Mouse (Mus musculus) forebrain, embryonic 16.5 days (tissue): Measurements from ENCODE around the gene Isg15. TPM values are rescaled to one million over a fixed set of nuclear protein-coding genes. Genes with fewer than 3 reads are reported as not detected.

Experiments used
- ATAC-seq: fragments of 200-750 bp; cut with Nextera tagmentation; 2 replicates; pipeline ENCODE4 v1.8.0; 2017; ENCODE audit warnings: mild to moderate bottlenecking, moderate library complexity
- H3K27ac ChIP-seq: fragments of 300-500 bp; sonication (generic); 2 replicates; pipeline ENCODE4 v1.5.1; 2014; ENCODE audit warnings: low read length, control low read depth
- H3K27me3 ChIP-seq: fragments of 300-500 bp; sonication (generic); replicated peaks from 2 replicates; pipeline ENCODE4 v1.6.1; 2014; ENCODE audit warnings: low read length; ENCODE audit not compliant: control insufficient read depth, insufficient read depth
- H3K36me3 ChIP-seq: fragments of 300-500 bp; sonication (generic); 2 replicates; pipeline ENCODE4 v1.6.1; 2014; ENCODE audit not compliant: control insufficient read depth, insufficient read depth
- H3K4me1 ChIP-seq: fragments of 300-500 bp; sonication (generic); replicated peaks from 2 replicates; pipeline ENCODE4 v1.6.1; 2014; ENCODE audit warnings: low read length; ENCODE audit not compliant: control insufficient read depth, insufficient read depth
- H3K4me2 ChIP-seq: fragments of 300-500 bp; sonication (generic); 2 replicates; pipeline ENCODE4 v1.6.1; 2014; ENCODE audit warnings: mild to moderate bottlenecking, low read length, control low read depth
- H3K4me3 ChIP-seq: fragments of 300-500 bp; sonication (generic); replicated peaks from 2 replicates; pipeline ENCODE4 v1.5.1; 2014; ENCODE audit warnings: mild to moderate bottlenecking, low read length, control low read depth
- H3K9ac ChIP-seq: fragments of 300-500 bp; sonication (generic); replicated peaks from 2 replicates; pipeline ENCODE4 v1.6.1; 2014; ENCODE audit warnings: low read depth, low read length, control low read depth
- H3K9me3 ChIP-seq: fragments of 300-500 bp; sonication (generic); 2 replicates; pipeline ENCODE4 v1.6.1; 2016; ENCODE audit warnings: low read length; ENCODE audit not compliant: control insufficient read depth
- WGBS: fragments of 180-500 bp; shearing (Covaris S2); extraction: QIAGEN DNeasy Blood & Tissue Kit; methylation state at CpG from one replicate; pipeline ENCODE4 v1.1.7; 2014; 5-methylcytosine and 5-hydroxymethylcytosine counted together
- polyA plus RNA-seq: library from polyadenylated mRNA; unstranded; fragments of >200 nt; fragmentation: Nextera tagmentation; extraction: Ambion mirVana; gene quantifications from 2 replicates; pipeline ENCODE4 v1.2.1, GENCODE M21; 2015

Isg15 gene
- polyA plus RNA-seq, 1 experiment from 2014 or later, result 1.5 TPM

GRCm38 (mm10) chr4:156208872-156209271 lies 8.3 kb upstream of the Isg15 start:
- Histone ChIP-seq H3K27ac (no peak overlapping the region), H3K9ac (no peak overlapping the region), H3K4me2 (no peak overlapping the region), H3K36me3 (no peaks in the 10 kb centered on the region), H3K4me1 (peaks cover 8% of the 10 kb centered on the region), H3K4me3 (no peak overlapping the region), H3K27me3 (no peaks in the 10 kb centered on the region), H3K9me3 (no peaks in the 10 kb centered on the region)
- 93% methylated on average over 4 of the region's 4 CpGs for WGBS
- no peak for ATAC-seq

DNA sequence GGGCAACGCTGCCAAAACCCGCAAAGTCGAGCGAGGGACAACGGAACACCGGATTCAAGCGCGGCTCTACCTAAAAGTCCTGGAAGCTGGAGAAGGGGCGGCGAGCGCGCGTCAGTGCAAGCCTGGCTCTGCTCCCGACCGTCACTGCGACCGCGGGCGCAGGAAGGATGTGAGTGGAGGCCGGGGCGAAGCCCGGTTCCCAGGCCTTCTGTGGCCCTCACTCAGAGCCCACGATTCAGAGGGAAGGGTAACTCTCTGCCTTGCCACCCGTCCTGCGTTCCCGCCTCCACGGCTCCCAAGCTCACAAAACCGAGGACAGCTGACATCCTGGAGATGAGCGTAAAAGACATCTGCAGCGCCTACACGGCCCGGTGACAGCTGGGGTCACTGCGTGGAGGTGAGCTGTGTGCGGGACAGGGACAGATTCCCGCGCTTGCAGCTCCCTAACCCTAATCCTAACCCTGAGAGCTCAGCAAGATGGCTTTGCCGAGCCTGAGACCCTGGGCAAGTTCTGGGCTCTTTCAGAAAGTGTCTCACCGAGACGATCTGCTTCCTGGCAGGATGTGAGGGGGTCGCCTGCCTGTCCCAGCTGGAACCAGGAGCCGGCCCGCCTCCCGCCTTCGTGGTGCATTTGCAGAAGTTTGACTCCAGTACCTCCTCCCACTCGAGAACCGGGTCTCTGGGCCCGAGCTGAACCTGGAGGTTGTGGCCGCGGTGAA lies 3.0 kb upstream of the Isg15 start:
- ATAC-seq, result peak; percentile 53
- Histone ChIP-seq H3K9ac (peak overlapping the region; percentile 64), H3K36me3 (no peaks in the 10 kb centered on the region), H3K4me2 (peak overlapping the region; percentile 90), H3K4me1 (peaks cover 21% of the 10 kb centered on the region), H3K4me3 (peak overlapping the region; percentile 60), H3K27ac (0 out of 2 replicates have a peak overlapping the region, but pooled peaks have one; percentile 8), H3K27me3 (no peaks in the 10 kb centered on the region), H3K9me3 (no peaks in the 10 kb centered on the region)
- WGBS, result under 1% methylated on average over 49 of the region's 49 CpGs

DNA sequence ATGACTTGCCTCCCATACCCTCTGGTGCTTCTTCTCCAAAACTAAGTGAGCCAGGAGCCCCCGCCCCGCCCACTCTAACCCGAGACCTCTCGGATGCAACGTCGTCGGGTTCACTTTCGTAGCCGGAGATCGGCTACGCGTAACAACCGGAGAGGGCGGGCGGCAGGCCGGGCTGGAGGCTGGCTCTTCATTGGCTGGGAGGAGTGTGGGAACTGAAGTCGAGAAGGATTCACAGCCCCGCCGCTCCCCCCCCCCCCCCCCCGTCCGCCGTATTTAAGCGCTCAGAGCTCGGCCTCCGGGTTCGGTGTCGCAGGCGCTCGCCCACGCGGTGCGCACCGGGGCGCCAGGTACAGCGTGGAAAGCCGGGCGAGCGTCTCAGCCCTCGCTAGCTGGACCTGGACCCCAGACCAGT lies 2.4 kb upstream of the Isg15 start, which contains the start of gene AW011738:
AW011738 (plus strand) TSS at position 304 of the 412 bp plus-strand sequence.
- peak within 1 kb of the TSS; percentile 64 for H3K9ac ChIP-seq
- WGBS, result 0% methylated on average over 25 of the region's 39 CpGs
- H3K9me3 ChIP-seq, result no peaks in the 10 kb centered on the region
- peaks cover 22% of the 10 kb centered on the region for H3K4me1 ChIP-seq
- H3K27ac ChIP-seq, result 0 out of 2 replicates have a peak within 1 kb of the TSS, but pooled peaks have one; percentile 8
- H3K36me3 ChIP-seq, result no peaks in the 10 kb centered on the region
- peak; percentile 83 for ATAC-seq
- peak within 1 kb of the TSS; percentile 90 for H3K4me2 ChIP-seq
- H3K27me3 ChIP-seq, result no peaks in the 10 kb centered on the region
- H3K4me3 ChIP-seq, result peak within 1 kb of the TSS; percentile 60

DNA sequence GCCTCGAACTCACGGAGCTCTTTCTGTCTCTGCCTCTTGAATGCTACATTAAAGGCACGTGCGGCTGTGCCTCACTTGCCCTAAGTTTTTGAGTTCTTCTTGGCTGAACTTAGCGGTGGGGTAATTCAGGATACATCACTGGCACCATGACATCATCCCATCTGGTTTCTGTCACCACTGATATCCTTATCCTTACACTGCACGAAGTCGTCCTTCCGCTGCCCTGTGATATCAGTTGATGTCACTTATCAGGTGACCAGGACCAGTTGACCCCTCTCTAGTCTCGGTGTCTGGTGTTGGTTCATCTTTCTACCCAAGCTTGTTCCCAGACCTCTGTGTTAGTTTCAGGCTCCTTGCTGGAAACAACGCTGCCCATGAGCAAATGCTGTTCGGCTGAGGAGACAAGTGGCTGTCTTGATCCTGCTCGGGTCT lies 1.9 kb upstream of the Isg15 start:
- Histone ChIP-seq H3K4me1 (peaks cover 23% of the 10 kb centered on the region), H3K4me2 (peak overlapping the region; percentile 90), H3K27me3 (no peaks in the 10 kb centered on the region), H3K9ac (no peak overlapping the region), H3K36me3 (no peaks in the 10 kb centered on the region), H3K9me3 (no peaks in the 10 kb centered on the region), H3K4me3 (peak overlapping the region; percentile 60; the same call in 1 of the 2 replicates), H3K27ac (no peak overlapping the region)
- no peak for ATAC-seq
- 42% methylated on average over 12 of the region's 12 CpGs for WGBS

- peak; percentile 89 for ATAC-seq
- peak overlapping the region; percentile 87 for H3K4me3 ChIP-seq
- H3K4me1 ChIP-seq, result peaks cover 37% of the 10 kb centered on the region
- no peaks in the 10 kb centered on the region for H3K36me3 ChIP-seq
- WGBS, result under 1% methylated on average over 26 of the region's 26 CpGs
- H3K27ac ChIP-seq, result peak overlapping the region; percentile 96
- H3K4me2 ChIP-seq, result peak overlapping the region; percentile 68
- no peaks in the 10 kb centered on the region for H3K9me3 ChIP-seq
- peak overlapping the region; percentile 88 for H3K9ac ChIP-seq
- no peaks in the 10 kb centered on the region for H3K27me3 ChIP-seq
These were observed 2.8 kb downstream of the Isg15 start for GRCm38 (mm10) chr4:156197829-156198205.

- Histone ChIP-seq H3K9ac (peak within 1 kb of the TSS; percentile 88), H3K9me3 (no peaks in the 10 kb centered on the region), H3K4me2 (peak within 1 kb of the TSS; percentile 85), H3K4me1 (peaks cover 36% of the 10 kb centered on the region), H3K36me3 (no peaks in the 10 kb centered on the region), H3K4me3 (peak within 1 kb of the TSS; percentile 87), H3K27ac (peak within 1 kb of the TSS; percentile 96), H3K27me3 (no peaks in the 10 kb centered on the region)
- WGBS, result under 1% methylated on average over 17 of the region's 88 CpGs
- peak; percentile 74 for ATAC-seq
These were observed 3.3 kb downstream of the Isg15 start, which contains the start of gene Agrn for GRCm38 (mm10) chr4:156197131-156197828. Agrn (minus strand) TSS chr4:156197488.

DNA sequence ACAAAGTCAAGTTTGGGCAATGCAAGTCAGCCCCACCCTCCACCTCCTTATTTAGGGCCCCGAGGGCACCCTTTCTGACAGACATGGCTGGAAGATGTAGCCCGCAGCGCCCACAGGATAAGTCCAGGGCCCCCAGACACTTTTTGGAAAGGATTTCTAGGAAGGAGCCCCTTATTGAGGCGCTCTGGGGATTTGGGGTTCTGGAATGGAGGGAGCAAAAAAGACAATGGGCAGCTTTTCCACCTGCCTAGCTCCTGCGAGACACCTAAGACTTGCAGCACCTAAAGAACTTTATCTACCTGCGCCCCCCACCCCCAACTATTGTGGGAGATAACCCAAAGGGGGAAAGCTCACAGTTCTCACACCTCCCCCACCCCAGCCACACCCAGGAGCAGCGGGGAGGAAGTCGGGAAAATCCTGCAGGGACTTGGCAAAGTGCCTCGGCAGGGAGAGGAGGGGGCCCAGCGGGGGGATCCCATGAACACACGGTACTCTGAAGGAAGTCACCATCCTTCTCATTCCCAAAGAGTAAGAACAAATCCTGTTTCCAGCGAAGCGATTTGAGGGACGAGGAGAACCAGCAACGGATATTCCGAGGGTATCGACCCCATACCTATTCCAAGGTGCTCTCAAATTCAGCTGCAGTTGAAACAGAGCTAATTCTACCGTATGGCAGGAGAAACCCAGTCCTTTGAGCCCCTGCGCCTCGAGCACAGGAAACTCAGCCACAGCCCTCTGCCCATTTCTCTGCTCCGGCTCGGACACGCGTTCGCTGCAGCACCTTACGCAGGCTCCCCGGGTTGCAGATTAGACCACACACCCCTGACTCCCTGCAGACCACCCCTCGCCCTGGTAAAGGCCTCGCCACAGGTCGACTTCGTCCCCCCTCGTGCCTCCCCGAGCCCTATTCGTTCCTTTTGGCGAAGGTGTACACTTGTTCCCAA lies 4.4 kb downstream of the Isg15 start:
- H3K4me3 ChIP-seq, result peak overlapping the region; percentile 87
- ATAC-seq, result peak; percentile 1; the same call in 1 of the 2 replicates
- no peaks in the 10 kb centered on the region for H3K36me3 ChIP-seq
- 3% methylated on average over 35 of the region's 35 CpGs for WGBS
- H3K9me3 ChIP-seq, result no peaks in the 10 kb centered on the region
- peak overlapping the region; percentile 76 for H3K9ac ChIP-seq
- peaks cover 37% of the 10 kb centered on the region for H3K4me1 ChIP-seq
- peak overlapping the region; percentile 85 for H3K4me2 ChIP-seq
- H3K27me3 ChIP-seq, result no peaks in the 10 kb centered on the region
- peak overlapping the region; percentile 60 for H3K27ac ChIP-seq

DNA sequence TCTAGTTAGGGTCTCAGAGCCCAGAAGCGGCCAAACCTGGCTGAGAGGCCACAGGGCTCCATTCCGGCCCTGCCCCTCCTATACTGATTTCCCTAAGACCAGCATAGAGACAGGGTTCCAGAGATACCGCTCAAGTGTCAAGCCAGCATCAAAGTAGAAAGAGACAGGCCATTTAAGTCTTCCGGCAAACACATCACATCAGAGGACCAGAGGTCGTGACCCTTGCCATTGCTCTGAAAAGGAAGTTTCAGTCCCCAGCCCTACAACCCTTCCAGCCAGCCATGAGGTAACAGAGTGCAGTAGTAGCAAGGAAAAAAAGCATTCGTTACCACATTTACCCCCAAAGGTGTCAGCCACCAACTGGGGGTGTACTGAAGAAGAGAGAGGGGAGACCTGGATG lies 6.3 kb downstream of the Isg15 start:
- Histone ChIP-seq H3K9ac (no peak overlapping the region), H3K36me3 (peaks cover 6% of the 10 kb centered on the region), H3K27me3 (no peaks in the 10 kb centered on the region), H3K9me3 (no peaks in the 10 kb centered on the region), H3K4me1 (peaks cover 49% of the 10 kb centered on the region), H3K27ac (no peak overlapping the region), H3K4me3 (no peak overlapping the region), H3K4me2 (no peak overlapping the region)
- no peak for ATAC-seq
- WGBS, result 50% methylated on average over 6 of the region's 6 CpGs
